Mouse (Mus musculus) forebrain, embryonic 16.5 days (tissue): ENCODE results near the gene Agbl1. TPM values are rescaled to one million over a fixed set of nuclear protein-coding genes. Genes with fewer than 3 reads are reported as not detected.

Experiments
- ATAC-seq: fragments of 200-750 bp; cut with Nextera tagmentation; 2 replicates; pipeline ENCODE4 v1.8.0; 2017; ENCODE audit warnings: mild to moderate bottlenecking, moderate library complexity
- H3K27ac ChIP-seq: fragments of 300-500 bp; sonication (generic); 2 replicates; pipeline ENCODE4 v1.5.1; 2014; ENCODE audit warnings: low read length, control low read depth
- H3K27me3 ChIP-seq: fragments of 300-500 bp; sonication (generic); replicated peaks from 2 replicates; pipeline ENCODE4 v1.6.1; 2014; ENCODE audit warnings: low read length; ENCODE audit not compliant: control insufficient read depth, insufficient read depth
- H3K36me3 ChIP-seq: fragments of 300-500 bp; sonication (generic); 2 replicates; pipeline ENCODE4 v1.6.1; 2014; ENCODE audit not compliant: control insufficient read depth, insufficient read depth
- H3K4me1 ChIP-seq: fragments of 300-500 bp; sonication (generic); replicated peaks from 2 replicates; pipeline ENCODE4 v1.6.1; 2014; ENCODE audit warnings: low read length; ENCODE audit not compliant: control insufficient read depth, insufficient read depth
- H3K4me2 ChIP-seq: fragments of 300-500 bp; sonication (generic); 2 replicates; pipeline ENCODE4 v1.6.1; 2014; ENCODE audit warnings: mild to moderate bottlenecking, low read length, control low read depth
- H3K4me3 ChIP-seq: fragments of 300-500 bp; sonication (generic); replicated peaks from 2 replicates; pipeline ENCODE4 v1.5.1; 2014; ENCODE audit warnings: mild to moderate bottlenecking, low read length, control low read depth
- H3K9ac ChIP-seq: fragments of 300-500 bp; sonication (generic); replicated peaks from 2 replicates; pipeline ENCODE4 v1.6.1; 2014; ENCODE audit warnings: low read depth, low read length, control low read depth
- H3K9me3 ChIP-seq: fragments of 300-500 bp; sonication (generic); 2 replicates; pipeline ENCODE4 v1.6.1; 2016; ENCODE audit warnings: low read length; ENCODE audit not compliant: control insufficient read depth
- WGBS: fragments of 180-500 bp; shearing (Covaris S2); extraction: QIAGEN DNeasy Blood & Tissue Kit; methylation state at CpG from one replicate; pipeline ENCODE4 v1.1.7; 2014; 5-methylcytosine and 5-hydroxymethylcytosine counted together
- polyA plus RNA-seq: library from polyadenylated mRNA; unstranded; fragments of >200 nt; fragmentation: Nextera tagmentation; extraction: Ambion mirVana; gene quantifications from 2 replicates; pipeline ENCODE4 v1.2.1, GENCODE M21; 2015

The Agbl1 gene
- polyA plus RNA-seq = 0.27 and 0.39 TPM in 2 replicates

- H3K36me3 ChIP-seq = no peaks in the 10 kb centered on the region
- H3K27me3 ChIP-seq = no peaks in the 10 kb centered on the region
- 70% methylated on average over 7 of the region's 7 CpGs for WGBS
- no peak for ATAC-seq
- no peaks in the 10 kb centered on the region for H3K4me1 ChIP-seq
- H3K4me3 ChIP-seq = no peak within 1 kb of the TSS
- no peak within 1 kb of the TSS for H3K4me2 ChIP-seq
- no peak within 1 kb of the TSS for H3K27ac ChIP-seq
- no peak within 1 kb of the TSS for H3K9ac ChIP-seq
- H3K9me3 ChIP-seq = no peaks in the 10 kb centered on the region
These were observed at the start of gene Agbl1 for GRCm38 (mm10) chr7:76229311-76229937. Agbl1 (plus strand) TSS chr7:76229887.

- Histone ChIP-seq H3K4me3 (peak overlapping the region; percentile 22), H3K27ac (peak overlapping the region; percentile 84), H3K9ac (peak overlapping the region; percentile 37; the same call in 1 of the 2 replicates), H3K4me1 (peaks cover 20% of the 10 kb centered on the region), H3K27me3 (no peaks in the 10 kb centered on the region), H3K9me3 (no peaks in the 10 kb centered on the region), H3K36me3 (no peaks in the 10 kb centered on the region), H3K4me2 (peak overlapping the region; percentile 48)
- ATAC-seq = peak; percentile 99
- WGBS = 17% methylated on average over 7 of the region's 7 CpGs
These were observed 44.6 kb upstream of the Agbl1 start for GRCm38 (mm10) chr7:76185005-76185658.

- no peaks in the 10 kb centered on the region for H3K36me3 ChIP-seq
- 6% methylated on average over 6 of the region's 6 CpGs for WGBS
- H3K4me1 ChIP-seq = peaks cover 20% of the 10 kb centered on the region
- peak overlapping the region; percentile 48 for H3K4me2 ChIP-seq
- H3K4me3 ChIP-seq = peak overlapping the region; percentile 22
- ATAC-seq = peak; percentile 70
- no peak overlapping the region for H3K9ac ChIP-seq
- H3K9me3 ChIP-seq = no peaks in the 10 kb centered on the region
- H3K27me3 ChIP-seq = no peaks in the 10 kb centered on the region
- H3K27ac ChIP-seq = peak overlapping the region; percentile 84
These were observed 44.0 kb upstream of the Agbl1 start for GRCm38 (mm10) chr7:76185681-76186121.

GRCm38 (mm10) chr7:76218546-76218945 lies 11.1 kb upstream of the Agbl1 start:
- no peak for ATAC-seq
- WGBS = 75% methylated on average over 4 of the region's 4 CpGs
- Histone ChIP-seq H3K4me3 (no peak overlapping the region), H3K27me3 (no peaks in the 10 kb centered on the region), H3K4me1 (peaks cover 5% of the 10 kb centered on the region), H3K9me3 (no peaks in the 10 kb centered on the region), H3K4me2 (no peak overlapping the region), H3K27ac (no peak overlapping the region), H3K9ac (no peak overlapping the region), H3K36me3 (no peaks in the 10 kb centered on the region)

GRCm38 (mm10) chr7:76219797-76220469 lies 9.8 kb upstream of the Agbl1 start:
- peak; percentile 72 for ATAC-seq
- Histone ChIP-seq H3K4me3 (no peak overlapping the region), H3K4me2 (no peak overlapping the region), H3K9me3 (no peaks in the 10 kb centered on the region), H3K36me3 (no peaks in the 10 kb centered on the region), H3K27ac (peak overlapping the region; percentile 61), H3K4me1 (peaks cover 5% of the 10 kb centered on the region), H3K27me3 (no peaks in the 10 kb centered on the region), H3K9ac (no peak overlapping the region)
- 40% methylated on average over 7 of the region's 7 CpGs for WGBS

GRCm38 (mm10) chr7:76222691-76223090 lies 7.0 kb upstream of the Agbl1 start:
- no peaks in the 10 kb centered on the region for H3K36me3 ChIP-seq
- H3K4me2 ChIP-seq = no peak overlapping the region
- H3K4me1 ChIP-seq = peaks cover 5% of the 10 kb centered on the region
- H3K9me3 ChIP-seq = no peaks in the 10 kb centered on the region
- no peak overlapping the region for H3K27ac ChIP-seq
- H3K4me3 ChIP-seq = no peak overlapping the region
- no peak overlapping the region for H3K9ac ChIP-seq
- WGBS = 88% methylated on average over 2 of the region's 2 CpGs
- no peaks in the 10 kb centered on the region for H3K27me3 ChIP-seq
- ATAC-seq = no peak

GRCm38 (mm10) chr7:76228881-76229280 lies 806 bp upstream of the Agbl1 start:
- Histone ChIP-seq H3K36me3 (no peaks in the 10 kb centered on the region), H3K9ac (no peak overlapping the region), H3K9me3 (no peaks in the 10 kb centered on the region), H3K4me1 (no peaks in the 10 kb centered on the region), H3K27ac (no peak overlapping the region), H3K4me3 (no peak overlapping the region), H3K27me3 (no peaks in the 10 kb centered on the region), H3K4me2 (no peak overlapping the region)
- no peak for ATAC-seq
- WGBS = 67% methylated on average over 2 of the region's 2 CpGs

- no peaks in the 10 kb centered on the region for H3K9me3 ChIP-seq
- no peak overlapping the region for H3K27ac ChIP-seq
- H3K4me3 ChIP-seq = no peak overlapping the region
- WGBS = 90% methylated on average over 2 of the region's 2 CpGs
- H3K9ac ChIP-seq = no peak overlapping the region
- no peak overlapping the region for H3K4me2 ChIP-seq
- H3K27me3 ChIP-seq = no peaks in the 10 kb centered on the region
- ATAC-seq = no peak
- no peaks in the 10 kb centered on the region for H3K36me3 ChIP-seq
- H3K4me1 ChIP-seq = no peaks in the 10 kb centered on the region
These were observed 4.6 kb downstream of the Agbl1 start for GRCm38 (mm10) chr7:76234321-76234720.

- Histone ChIP-seq H3K4me2 (no peak overlapping the region), H3K4me1 (no peaks in the 10 kb centered on the region), H3K27ac (no peak overlapping the region), H3K9ac (no peak overlapping the region), H3K27me3 (no peaks in the 10 kb centered on the region), H3K4me3 (no peak overlapping the region), H3K36me3 (no peaks in the 10 kb centered on the region), H3K9me3 (no peaks in the 10 kb centered on the region)
- 86% methylated on average over 4 of the region's 4 CpGs for WGBS
- no peak for ATAC-seq
These were observed 7.8 kb downstream of the Agbl1 start for GRCm38 (mm10) chr7:76237497-76237896.
